Comparison of ENCODE assay signal across 20 mouse cellular contexts in genomic region chr12:40023918-40024317, GRCm38 (mm10).
"Had no signal": no experiment of that assay in that cellular context is flagged by ENCODE, and none has a peak within 500 bp of the region (broad histone marks: within the 10 kb centered on the region; RNA-seq: fewer than 3 reads in every experiment).

No protein-coding gene starts in this region.

- H3K36me3 ChIP-seq: kidney, embryonic 15.5 days; limb, embryonic 10.5 days; limb, embryonic 13.5 days; liver, embryonic 15.5 days; midbrain, embryonic 12.5 days; neural tube, embryonic 13.5 days; stomach, embryonic 15.5 days had no signal

- H3K9ac ChIP-seq: kidney, embryonic 15.5 days; limb, embryonic 13.5 days; liver, embryonic 15.5 days; midbrain, embryonic 12.5 days; neural tube, embryonic 13.5 days; stomach, embryonic 15.5 days had no signal

- H3K4me1 ChIP-seq: kidney, embryonic 15.5 days; limb, embryonic 10.5 days; limb, embryonic 13.5 days; midbrain, embryonic 12.5 days; neural tube, embryonic 13.5 days; stomach, embryonic 15.5 days had no signal

- H3K4me2 ChIP-seq: kidney, embryonic 15.5 days; limb, embryonic 13.5 days; liver, embryonic 15.5 days; midbrain, embryonic 12.5 days; neural tube, embryonic 13.5 days; stomach, embryonic 15.5 days had no signal

- H3K27ac ChIP-seq: kidney, embryonic 15.5 days; limb, embryonic 10.5 days; limb, embryonic 13.5 days; midbrain, embryonic 12.5 days; neural tube, embryonic 13.5 days; stomach, embryonic 15.5 days had no signal

- DNase-seq: kidney, adult 11 months; kidney, adult 8-10 months; kidney, postnatal 10 days; kidney, postnatal 36 days; lung, adult 2 months; lung, postnatal 14 days; lung, postnatal 4 days; retina, postnatal 1 day; right cerebral cortex, postnatal 25 days; spleen, adult 18-20 months; thymus, postnatal 25 days had no signal

- H3K27me3 ChIP-seq: kidney, embryonic 15.5 days; limb, embryonic 13.5 days; liver, embryonic 15.5 days; midbrain, embryonic 12.5 days; neural tube, embryonic 13.5 days; stomach, embryonic 15.5 days had no signal

- H3K9me3 ChIP-seq: kidney, embryonic 15.5 days; limb, embryonic 10.5 days; limb, embryonic 13.5 days; liver, embryonic 15.5 days; midbrain, embryonic 12.5 days; neural tube, embryonic 13.5 days; stomach, embryonic 15.5 days had no signal

- H3K4me3 ChIP-seq: kidney, embryonic 15.5 days; limb, embryonic 10.5 days; limb, embryonic 13.5 days; liver, embryonic 15.5 days; midbrain, embryonic 12.5 days; myocyte; neural tube, embryonic 13.5 days; stomach, embryonic 15.5 days had no signal

- ATAC-seq: midbrain, embryonic 16.5 days had no signal
